Mouse (Mus musculus): Measurements from ENCODE around the gene Brsk1.
A peak's percentile ranks its signal among the peaks of the same experiment; 100 is the strongest.

The Brsk1 gene

GRCm38 (mm10) chr7:4690387-4690786, at the start of gene Brsk1:
Gene Brsk1 (plus strand): TSS chr7:4690604.
- DNase-seq (ENCODE audit: low spot score in 2 of 2): peak; percentile 79

GRCm38 (mm10) chr7:4641155-4641554, 49.2 kb upstream of the Brsk1 start:
- peak in 1 of 2 experiments; percentile 26 for DNase-seq (ENCODE audit: low spot score in 2 of 2)

- no peak for DNase-seq (ENCODE audit: low spot score in 2 of 2)
Measured at GRCm38 (mm10) chr7:4641956-4642355, 48.4 kb upstream of the Brsk1 start.

GRCm38 (mm10) chr7:4643225-4643624, 47.2 kb upstream of the Brsk1 start:
- no peak for DNase-seq (ENCODE audit: low spot score in 2 of 2)

- no peak for DNase-seq (ENCODE audit: low spot score in 2 of 2)
Measured at GRCm38 (mm10) chr7:4646806-4647205, 43.6 kb upstream of the Brsk1 start.

- no peak for DNase-seq (ENCODE audit: low spot score in 2 of 2)
Measured at GRCm38 (mm10) chr7:4647291-4647690, 43.1 kb upstream of the Brsk1 start.

- DNase-seq (ENCODE audit: low spot score in 2 of 2): no peak
Measured at GRCm38 (mm10) chr7:4647992-4648391, 42.4 kb upstream of the Brsk1 start.

GRCm38 (mm10) chr7:4651581-4651980, 38.8 kb upstream of the Brsk1 start:
- no peak for DNase-seq (ENCODE audit: low spot score in 2 of 2)

- no peak for DNase-seq (ENCODE audit: low spot score in 2 of 2)
Measured at GRCm38 (mm10) chr7:4652726-4653125, 37.7 kb upstream of the Brsk1 start.

GRCm38 (mm10) chr7:4653351-4653750, 37.1 kb upstream of the Brsk1 start:
- DNase-seq (ENCODE audit: low spot score in 2 of 2): no peak

- peak in 1 of 2 experiments; percentile 20 for DNase-seq (ENCODE audit: low spot score in 2 of 2)
Measured at GRCm38 (mm10) chr7:4653780-4654179, 36.6 kb upstream of the Brsk1 start.

- no peak for DNase-seq (ENCODE audit: low spot score in 2 of 2)
Measured at GRCm38 (mm10) chr7:4654221-4654620, 36.2 kb upstream of the Brsk1 start.

- no peak for DNase-seq (ENCODE audit: low spot score in 2 of 2)
Measured at GRCm38 (mm10) chr7:4655393-4655792, 35.0 kb upstream of the Brsk1 start.

- no peak for DNase-seq (ENCODE audit: low spot score in 2 of 2)
Measured at GRCm38 (mm10) chr7:4655916-4656315, 34.5 kb upstream of the Brsk1 start.

GRCm38 (mm10) chr7:4656818-4657217, 33.6 kb upstream of the Brsk1 start:
- DNase-seq (ENCODE audit: low spot score in 2 of 2): no peak

GRCm38 (mm10) chr7:4657521-4658127, 32.8 kb upstream of the Brsk1 start:
- peak; percentile 56 to 68 for DNase-seq (ENCODE audit: low spot score in 2 of 2)

GRCm38 (mm10) chr7:4658128-4658907, 32.1 kb upstream of the Brsk1 start:
- DNase-seq (ENCODE audit: low spot score in 2 of 2): no peak

- peak; percentile 98 to 99 for DNase-seq (ENCODE audit: low spot score in 2 of 2)
Measured at GRCm38 (mm10) chr7:4658912-4659551, 31.4 kb upstream of the Brsk1 start, which contains the start of gene Ppp6r1. Gene Ppp6r1 (minus strand): TSS chr7:4659019.

- DNase-seq (ENCODE audit: low spot score in 2 of 2): peak in 1 of 2 experiments; percentile 26
Measured at GRCm38 (mm10) chr7:4659911-4660443, 30.4 kb upstream of the Brsk1 start.

GRCm38 (mm10) chr7:4663179-4663578, 27.2 kb upstream of the Brsk1 start:
- DNase-seq (ENCODE audit: low spot score in 2 of 2): no peak

- no peak for DNase-seq (ENCODE audit: low spot score in 2 of 2)
Measured at GRCm38 (mm10) chr7:4663742-4664141, 26.7 kb upstream of the Brsk1 start.

- no peak for DNase-seq (ENCODE audit: low spot score in 2 of 2)
Measured at GRCm38 (mm10) chr7:4666871-4667270, 23.5 kb upstream of the Brsk1 start.
